Mouse (Mus musculus) MEL (cell line): ENCODE measurements around the gene Borcs5. TPM values are rescaled to one million over a fixed set of nuclear protein-coding genes. Genes with fewer than 3 reads are reported as not detected.

Experiments
- DNase-seq: peaks from one replicate; pipeline ENCODE4 v3.0.0; 2011; ENCODE audit warnings: low read depth, low spot score
- H3K27ac ChIP-seq: 2 replicates; pipeline ENCODE4 v1.5.1; 2012; ENCODE audit warnings: low read depth, mild to moderate bottlenecking, control low read depth, low read length, moderate library complexity; ENCODE audit not compliant: control insufficient read depth
- H3K27me3 ChIP-seq, 2 experiments: fragments of 150-350 bp in 1 of 2; sonication (generic) in 1 of 2; 2 replicates each; pipeline ENCODE4 v1.6.1; 2012; ENCODE audit warnings: low read length in 2 of 2, mild to moderate bottlenecking in 2 of 2, improper control_type of control experiment in 1 of 2, moderate library complexity in 1 of 2; ENCODE audit not compliant: insufficient read depth in 2 of 2, control insufficient read depth in 1 of 2
- H3K36me3 ChIP-seq, 2 experiments: 2 replicates each; pipeline ENCODE4 v1.6.1; 2012 to 2014; ENCODE audit warnings: low read length in 2 of 2, improper control_type of control experiment in 1 of 2, inconsistent platforms in 1 of 2, mild to moderate bottlenecking in 1 of 2; ENCODE audit not compliant: insufficient read depth in 2 of 2, control insufficient read depth in 1 of 2
- H3K4me1 ChIP-seq, 2 experiments: fragments of 150-350 bp in 1 of 2; sonication (generic) in 1 of 2; 2 replicates each; pipeline ENCODE4 v1.6.1; 2012; ENCODE audit warnings: low read length in 2 of 2, improper control_type of control experiment in 1 of 2, mild to moderate bottlenecking in 1 of 2; ENCODE audit not compliant: insufficient read depth in 2 of 2, control insufficient read depth in 1 of 2
- H3K4me3 ChIP-seq, 2 experiments: fragments of 150-350 bp in 1 of 2; sonication (generic) in 1 of 2; 2 replicates each; pipeline ENCODE4 v1.5.1; 2012; ENCODE audit warnings: low read depth in 2 of 2, low read length in 2 of 2, mild to moderate bottlenecking in 2 of 2, moderate library complexity in 2 of 2, control low read depth in 1 of 2, improper control_type of control experiment in 1 of 2; ENCODE audit not compliant: control insufficient read depth in 1 of 2, insufficient read depth in 1 of 2
- H3K79me2 ChIP-seq: 2 replicates; pipeline ENCODE4 v1.6.1; 2012; ENCODE audit warnings: mild to moderate bottlenecking, low read length, moderate library complexity; ENCODE audit not compliant: control insufficient read depth, poor library complexity, insufficient read depth
- H3K9ac ChIP-seq: 2 replicates; pipeline ENCODE4 v1.6.1; 2012; ENCODE audit warnings: low read depth, mild to moderate bottlenecking, control low read depth, low read length, moderate library complexity; ENCODE audit not compliant: control insufficient read depth, poor library complexity, severe bottlenecking
- H3K9me3 ChIP-seq: fragments of 150-350 bp; sonication (generic); replicated peaks from 2 replicates; pipeline ENCODE4 v1.6.1; 2012; ENCODE audit warnings: mild to moderate bottlenecking, low read length, improper control_type of control experiment, moderate library complexity; ENCODE audit not compliant: insufficient read depth
- BHLHE40 ChIP-seq: IDR thresholded peaks from 2 replicates; pipeline ENCODE4 v1.6.1; 2012; ENCODE audit warnings: low read depth, mild to moderate bottlenecking, inconsistent platforms, low read length, improper control_type of control experiment, borderline replicate concordance
- CHD1 ChIP-seq: IDR thresholded peaks from 2 replicates; pipeline ENCODE4 v1.6.1; 2012; ENCODE audit warnings: low read depth, mild to moderate bottlenecking, inconsistent platforms, low read length, improper control_type of control experiment
- CTCF ChIP-seq, 3 experiments: IDR thresholded peaks in 2 of 3; conservative IDR thresholded peaks in 1 of 3; 2 replicates each; pipeline ENCODE4 v1.5.1; 2011 to 2012; ENCODE audit warnings: low read length in 3 of 3, low read depth in 2 of 3, mild to moderate bottlenecking in 2 of 3, improper control_type of control experiment in 1 of 3, inconsistent platforms in 1 of 3, mixed read lengths in 1 of 3, moderate library complexity in 1 of 3; ENCODE audit not compliant: control insufficient read depth in 1 of 3, insufficient read depth in 1 of 3, poor library complexity in 1 of 3, severe bottlenecking in 1 of 3
- E2F4 ChIP-seq: IDR thresholded peaks from 2 replicates; pipeline ENCODE4 v1.6.1; 2011; ENCODE audit warnings: low read depth, low read length, improper control_type of control experiment, borderline replicate concordance
- EP300 ChIP-seq, 2 experiments: IDR thresholded peaks; 2 replicates each; pipeline ENCODE4 v1.6.1; 2011; ENCODE audit warnings: improper control_type of control experiment in 2 of 2, low read length in 2 of 2, low read depth in 1 of 2, mild to moderate bottlenecking in 1 of 2
- ETS1 ChIP-seq: IDR thresholded peaks from 2 replicates; pipeline ENCODE4 v1.6.1; 2012; ENCODE audit warnings: low read depth, mild to moderate bottlenecking, inconsistent platforms, low read length, improper control_type of control experiment, moderate library complexity
- GABPA ChIP-seq: IDR thresholded peaks from 2 replicates; pipeline ENCODE4 v1.6.1; 2012; ENCODE audit warnings: low read depth, mild to moderate bottlenecking, inconsistent platforms, low read length, improper control_type of control experiment, moderate library complexity
- GATA1 ChIP-seq: IDR thresholded peaks from 2 replicates; pipeline ENCODE4 v1.6.1; 2011; ENCODE audit warnings: low read depth, low read length, improper control_type of control experiment
- HCFC1 ChIP-seq: IDR thresholded peaks from 2 replicates; pipeline ENCODE4 v1.6.1; 2012; ENCODE audit warnings: low read depth, mild to moderate bottlenecking, inconsistent platforms, low read length, improper control_type of control experiment, moderate library complexity
- JUND ChIP-seq: IDR thresholded peaks from 2 replicates; pipeline ENCODE4 v1.6.1; 2011; ENCODE audit warnings: low read depth, mild to moderate bottlenecking, improper control_type of control experiment, low read length
- KAT2A ChIP-seq: conservative IDR thresholded peaks from 2 replicates; pipeline ENCODE4 v1.6.1; 2012; ENCODE audit warnings: low read depth, low read length, improper control_type of control experiment, inconsistent platforms
- MAFK ChIP-seq: IDR thresholded peaks from 2 replicates; pipeline ENCODE4 v1.6.1; 2011; ENCODE audit warnings: low read depth, mild to moderate bottlenecking, low read length, improper control_type of control experiment, borderline replicate concordance
- MAZ ChIP-seq: IDR thresholded peaks from 2 replicates; pipeline ENCODE4 v1.6.1; 2012; ENCODE audit warnings: low read depth, mild to moderate bottlenecking, inconsistent platforms, low read length, improper control_type of control experiment
- MEF2A ChIP-seq: IDR thresholded peaks from 2 replicates; pipeline ENCODE4 v1.6.1; 2014; ENCODE audit warnings: low read depth, mild to moderate bottlenecking, inconsistent platforms, low read length, improper control_type of control experiment; ENCODE audit not compliant: poor library complexity, insufficient replicate concordance, severe bottlenecking; ENCODE audit errors: extremely low read depth
- NRF1 ChIP-seq: IDR thresholded peaks from 2 replicates; pipeline ENCODE4 v1.6.1; 2014; ENCODE audit warnings: low read depth, mild to moderate bottlenecking, inconsistent platforms, low read length, improper control_type of control experiment, moderate library complexity; ENCODE audit not compliant: poor library complexity, insufficient read depth, severe bottlenecking
- POLR2A ChIP-seq, 2 experiments: IDR thresholded peaks; 2 replicates each; pipeline ENCODE4 v1.6.1; 2011 to 2012; ENCODE audit warnings: low read length in 2 of 2, mild to moderate bottlenecking in 2 of 2, control low read depth in 1 of 2, improper control_type of control experiment in 1 of 2, low read depth in 1 of 2, moderate library complexity in 1 of 2; ENCODE audit not compliant: control insufficient read depth in 1 of 2, insufficient read depth in 1 of 2, poor library complexity in 1 of 2
- POLR2AphosphoS5 ChIP-seq: IDR thresholded peaks from 2 replicates; pipeline ENCODE4 v1.6.1; 2012; ENCODE audit warnings: low read depth, borderline replicate concordance, mild to moderate bottlenecking, inconsistent platforms, low read length, moderate library complexity, mixed read lengths
- RAD21 ChIP-seq: IDR thresholded peaks from 2 replicates; pipeline ENCODE4 v1.6.1; 2011; ENCODE audit warnings: mild to moderate bottlenecking, low read depth, low read length, improper control_type of control experiment
- SIN3A ChIP-seq: IDR thresholded peaks from 2 replicates; pipeline ENCODE4 v1.6.1; 2012; ENCODE audit warnings: low read length, improper control_type of control experiment, inconsistent platforms
- TAL1 ChIP-seq: IDR thresholded peaks from 2 replicates; pipeline ENCODE4 v1.6.1; 2012; ENCODE audit warnings: mild to moderate bottlenecking, inconsistent platforms, low read length, moderate library complexity, mixed read lengths
- UBTF ChIP-seq: IDR thresholded peaks from 2 replicates; pipeline ENCODE4 v1.6.1; 2012; ENCODE audit warnings: low read depth, mild to moderate bottlenecking, inconsistent platforms, low read length, improper control_type of control experiment, moderate library complexity, borderline replicate concordance; ENCODE audit not compliant: insufficient read depth
- ZKSCAN1 ChIP-seq: IDR thresholded peaks from 2 replicates; pipeline ENCODE4 v1.6.1; 2012; ENCODE audit warnings: low read depth, mild to moderate bottlenecking, inconsistent platforms, low read length, improper control_type of control experiment, moderate library complexity
- ZMIZ1 ChIP-seq: IDR thresholded peaks from 2 replicates; pipeline ENCODE4 v1.6.1; 2012; ENCODE audit warnings: low read depth, mild to moderate bottlenecking, inconsistent platforms, low read length, improper control_type of control experiment, moderate library complexity
- ZNF384 ChIP-seq: IDR thresholded peaks from 2 replicates; pipeline ENCODE4 v1.6.1; 2012; ENCODE audit warnings: low read depth, mild to moderate bottlenecking, inconsistent platforms, low read length, improper control_type of control experiment
- polyA plus RNA-seq, 2 experiments: library from polyadenylated mRNA; stranded (reverse) in 1 of 2; unstranded in 1 of 2; fragments of >175 nt in 1 of 2; fragments of >200 nt in 1 of 2; gene quantifications; 2 replicates each; pipeline versions ENCODE4 v1.2.1 to v1.2.4; 2012; ENCODE audit warnings: low replicate concordance in 2 of 2, low read depth in 1 of 2; ENCODE audit not compliant: insufficient read length in 2 of 2, insufficient read depth in 1 of 2, missing spikeins in 1 of 2
- total RNA-seq: library from RNA; depleted of rRNA; stranded (reverse); fragments of 300-350 nt; gene quantifications from 2 replicates; pipeline ENCODE4 v1.2.3, GENCODE M21; 2012

Borcs5 gene
- total and polyA plus RNA-seq, 3 experiments, result 7.7 to 13.0 TPM; not detected in 1

- DNase-seq, result no peak
- no peaks in the 10 kb centered on the region for H3K9me3 ChIP-seq
- TF ChIP-seq NRF1 (no peak), CTCF (IDR thresholded peaks at IDR 0.05 in 2 of 3, conservative IDR thresholded peaks at IDR 0.05 in 1 of 3; ENCODE audit: control insufficient read depth in 1 of 3, insufficient read depth in 1 of 3, low read depth in 2 of 3, low read length in 3 of 3, poor library complexity in 1 of 3, severe bottlenecking in 1 of 3) (no peak), ZNF384 (no peak), E2F4 (no peak), POLR2AphosphoS5 (no peak), KAT2A (no peak), MAFK (no peak), GABPA (no peak), JUND (no peak), MAZ (no peak), BHLHE40 (no peak), RAD21 (no peak), UBTF (no peak)
- TF ChIP-seq, all 39 proteins: peak for 0
- Histone ChIP-seq H3K9ac (no peak overlapping the region), H3K4me1 (peaks cover 0 to 7% of the 10 kb centered on the region in 2 experiments; a peak in 1 of 4 replicates), H3K27ac (no peak overlapping the region), H3K4me3 (no peak overlapping the region), H3K36me3 (peaks cover 0 to 2% of the 10 kb centered on the region in 2 experiments; a peak in 1 of 4 replicates), H3K79me2 (no peaks in the 10 kb centered on the region), H3K27me3 (no peaks in the 10 kb centered on the region)
These were observed 6.6 kb upstream of the Borcs5 start for GRCm38 (mm10) chr6:134632756-134633155.

- H3K27ac ChIP-seq, result no peak overlapping the region
- peaks cover 0 to 7% of the 10 kb centered on the region in 2 experiments; a peak in 1 of 4 replicates for H3K4me1 ChIP-seq
- no peaks in the 10 kb centered on the region for H3K27me3 ChIP-seq
- no peak for DNase-seq
- no peaks in the 10 kb centered on the region for H3K79me2 ChIP-seq
- TF ChIP-seq NRF1 (no peak), MEF2A (no peak), POLR2A (IDR thresholded peaks at IDR 0.05; ENCODE audit: control insufficient read depth in 1 of 2, insufficient read depth in 1 of 2, low read depth in 1 of 2, low read length in 2 of 2, poor library complexity in 1 of 2) (no peak), E2F4 (no peak), CHD1 (no peak), JUND (no peak), RAD21 (no peak), SIN3A (no peak), BHLHE40 (no peak), CTCF (IDR thresholded peaks at IDR 0.05 in 2 of 3, conservative IDR thresholded peaks at IDR 0.05 in 1 of 3; ENCODE audit: control insufficient read depth in 1 of 3, insufficient read depth in 1 of 3, low read depth in 2 of 3, low read length in 3 of 3, poor library complexity in 1 of 3, severe bottlenecking in 1 of 3) (no peak), HCFC1 (no peak), ZKSCAN1 (no peak), GATA1 (no peak), ETS1 (no peak), EP300 (IDR thresholded peaks at IDR 0.05; ENCODE audit: low read depth in 1 of 2, low read length in 2 of 2) (no peak), ZNF384 (no peak), TAL1 (no peak), ZMIZ1 (no peak), MAFK (no peak)
- no peaks in the 10 kb centered on the region for H3K9me3 ChIP-seq
- H3K4me3 ChIP-seq, result no peak overlapping the region
- peaks cover 0 to 2% of the 10 kb centered on the region in 2 experiments; a peak in 1 of 4 replicates for H3K36me3 ChIP-seq
- H3K9ac ChIP-seq, result no peak overlapping the region
These were observed 5.8 kb upstream of the Borcs5 start for GRCm38 (mm10) chr6:134633553-134633952.
